Mouse (Mus musculus) liver, embryonic 13.5 days (tissue): Measurements from ENCODE around the gene Med24. TPM values are rescaled to one million over a fixed set of nuclear protein-coding genes. Genes with fewer than 3 reads are reported as not detected.
A peak's percentile ranks its signal among the peaks of the same experiment; 100 is the strongest.

Experiments used
- ATAC-seq: fragments of 200-750 bp; cut with Nextera tagmentation; 2 replicates; pipeline ENCODE4 v1.8.0; 2017; ENCODE audit warnings: low read depth, mild to moderate bottlenecking, moderate number of reproducible peaks, moderate library complexity
- DNase-seq: peaks from one replicate; pipeline ENCODE4 v3.0.0; 2022
- H3K27ac ChIP-seq: fragments of 300-500 bp; sonication (generic); 2 replicates; pipeline ENCODE4 v1.5.1; 2015; ENCODE audit warnings: moderate library complexity, mild to moderate bottlenecking, inconsistent platforms
- H3K27me3 ChIP-seq: fragments of 300-500 bp; sonication (generic); 2 replicates; pipeline ENCODE4 v1.6.1; 2015; ENCODE audit warnings: mild to moderate bottlenecking, inconsistent platforms
- H3K36me3 ChIP-seq: fragments of 300-500 bp; sonication (generic); 2 replicates; pipeline ENCODE4 v1.6.1; 2015; ENCODE audit warnings: mild to moderate bottlenecking, inconsistent platforms
- H3K4me1 ChIP-seq: fragments of 300-500 bp; sonication (generic); replicated peaks from 2 replicates; pipeline ENCODE4 v1.6.1; 2015; ENCODE audit warnings: inconsistent platforms
- H3K4me2 ChIP-seq: fragments of 300-500 bp; sonication (generic); 2 replicates; pipeline ENCODE4 v1.6.1; 2015; ENCODE audit warnings: inconsistent platforms, mild to moderate bottlenecking, moderate library complexity
- H3K4me3 ChIP-seq: fragments of 300-500 bp; sonication (generic); replicated peaks from 2 replicates; pipeline ENCODE4 v1.5.1; 2015; ENCODE audit warnings: mild to moderate bottlenecking, inconsistent platforms
- H3K9ac ChIP-seq: fragments of 300-500 bp; sonication (generic); 2 replicates; pipeline ENCODE4 v1.6.1; 2015; ENCODE audit warnings: mild to moderate bottlenecking, inconsistent platforms
- H3K9me3 ChIP-seq: fragments of 300-500 bp; sonication (generic); replicated peaks from 2 replicates; pipeline ENCODE4 v1.6.1; 2016; ENCODE audit warnings: inconsistent platforms
- WGBS: fragments of 180-500 bp; shearing (Covaris S2); methylation state at CpG from one replicate; pipeline ENCODE4 v1.1.7; 2015; ENCODE audit not compliant: insufficient replicate concordance; 5-methylcytosine and 5-hydroxymethylcytosine counted together
- polyA plus RNA-seq: library from polyadenylated mRNA; unstranded; fragments of >200 nt; fragmentation: Nextera tagmentation; extraction: Ambion mirVana; gene quantifications from 2 replicates; pipeline ENCODE4 v1.2.1, GENCODE M21; 2015

Med24 gene
- polyA plus RNA-seq, 1 experiment from 2014 or later: 27.6 TPM

- peak overlapping the region; percentile 34 for H3K4me3 ChIP-seq
- ATAC-seq: no peak
These were observed 21.3 kb upstream of the Med24 start for GRCm38 (mm10) chr11:98750351-98751201.

DNA sequence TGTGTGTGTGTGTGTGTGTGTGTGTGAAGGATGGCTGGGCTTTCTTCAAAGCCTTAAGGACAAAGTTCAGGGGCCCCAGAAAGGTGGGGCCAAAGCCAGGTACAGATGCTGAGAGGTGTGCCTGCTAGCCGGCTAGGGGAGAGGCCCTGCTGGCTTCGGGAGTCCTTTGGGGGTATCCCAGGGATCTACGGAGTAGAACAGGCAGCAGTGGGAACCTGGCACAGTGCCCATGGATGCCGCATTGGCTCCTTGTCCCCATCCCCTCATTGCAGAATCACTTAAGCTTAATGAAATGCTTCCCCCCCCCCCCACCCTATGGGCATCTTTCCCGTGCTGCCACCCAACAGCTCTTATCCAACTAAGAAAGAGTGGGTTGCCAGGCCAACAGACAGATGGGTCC lies 20.5 kb upstream of the Med24 start:
- H3K4me1 ChIP-seq: peaks cover 99% of the 10 kb centered on the region
- DNase-seq (no peak), ATAC-seq (no peak)
- WGBS: 68% methylated on average over 5 of the region's 5 CpGs
- peak overlapping the region; percentile 72 for H3K9ac ChIP-seq
- peak overlapping the region; percentile 93 for H3K27ac ChIP-seq
- H3K36me3 ChIP-seq: peaks cover 12% of the 10 kb centered on the region
- H3K4me3 ChIP-seq: no peak overlapping the region
- H3K4me2 ChIP-seq: no peak overlapping the region; the same call in 1 of the 2 replicates
- no peaks in the 10 kb centered on the region for H3K9me3 ChIP-seq
- no peaks in the 10 kb centered on the region for H3K27me3 ChIP-seq

More at GRCm38 (mm10) chr11:98750351-98751201, 21.3 kb upstream of the Med24 start:
- H3K27me3 ChIP-seq: no peaks in the 10 kb centered on the region
- no peaks in the 10 kb centered on the region for H3K9me3 ChIP-seq
- peaks cover 12% of the 10 kb centered on the region for H3K36me3 ChIP-seq
- 40% methylated on average over 17 of the region's 17 CpGs for WGBS
- DNase-seq: no peak
- peak overlapping the region; percentile 69 for H3K4me2 ChIP-seq
- H3K9ac ChIP-seq: peak overlapping the region; percentile 72
- peak overlapping the region; percentile 93 for H3K27ac ChIP-seq
- H3K4me1 ChIP-seq: peaks cover 99% of the 10 kb centered on the region

GRCm38 (mm10) chr11:98748506-98749416 lies 19.5 kb upstream of the Med24 start:
- H3K27ac ChIP-seq: peak overlapping the region; percentile 93
- DNase-seq: no peak

DNA sequence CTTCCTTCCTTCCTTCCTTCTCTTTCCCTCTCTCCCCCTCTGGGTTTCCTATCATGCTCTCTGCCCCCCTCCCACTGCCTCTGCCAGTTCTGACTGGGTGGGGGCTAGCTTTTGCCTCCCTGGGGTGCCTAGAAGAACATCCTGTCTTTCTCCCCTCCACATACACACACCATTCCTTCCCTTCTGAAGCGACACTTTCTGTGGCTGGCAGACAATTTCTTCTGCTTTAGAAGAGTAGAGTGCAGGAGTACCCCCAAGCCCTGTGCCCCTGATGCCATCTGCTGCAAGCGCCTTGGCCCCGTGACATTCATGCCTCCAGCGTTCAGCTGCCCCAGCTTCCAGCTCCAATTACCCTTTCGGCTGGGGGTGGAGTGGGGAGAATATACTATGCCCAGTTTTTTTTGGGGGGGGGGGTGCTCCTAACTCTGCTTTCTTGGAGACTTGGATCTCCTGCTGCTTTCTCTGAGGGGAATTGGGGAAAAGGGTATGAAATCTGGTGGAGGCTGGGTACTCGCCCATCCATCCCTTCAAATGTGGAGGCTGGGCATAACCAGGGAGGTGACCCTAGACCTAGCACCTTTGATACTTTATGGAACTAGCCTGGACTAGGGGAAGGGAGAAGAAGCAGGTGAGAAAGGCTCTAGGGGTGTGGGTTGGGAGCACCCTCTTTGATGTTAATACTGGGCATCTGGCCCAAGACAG lies 18.7 kb upstream of the Med24 start:
- Histone ChIP-seq H3K36me3 (no peaks in the 10 kb centered on the region; the same call in 1 of the 2 replicates), H3K4me1 (peaks cover 99% of the 10 kb centered on the region), H3K27me3 (no peaks in the 10 kb centered on the region), H3K9ac (peak overlapping the region; percentile 60), H3K4me3 (no peak overlapping the region), H3K4me2 (peak overlapping the region; percentile 69), H3K27ac (peak overlapping the region; percentile 93), H3K9me3 (no peaks in the 10 kb centered on the region)
- DNase-seq (no peak), ATAC-seq (no peak)
- 31% methylated on average over 6 of the region's 6 CpGs for WGBS

More at GRCm38 (mm10) chr11:98748506-98749416, 19.5 kb upstream of the Med24 start:
- H3K4me3 ChIP-seq: no peak overlapping the region
- no peak for ATAC-seq
- no peaks in the 10 kb centered on the region for H3K9me3 ChIP-seq
- H3K9ac ChIP-seq: peak overlapping the region; percentile 60
- peak overlapping the region; percentile 69 for H3K4me2 ChIP-seq
- peaks cover 99% of the 10 kb centered on the region for H3K4me1 ChIP-seq
- peaks cover 7% of the 10 kb centered on the region for H3K36me3 ChIP-seq
- WGBS: 43% methylated on average over 15 of the region's 15 CpGs
- H3K27me3 ChIP-seq: no peaks in the 10 kb centered on the region

DNA sequence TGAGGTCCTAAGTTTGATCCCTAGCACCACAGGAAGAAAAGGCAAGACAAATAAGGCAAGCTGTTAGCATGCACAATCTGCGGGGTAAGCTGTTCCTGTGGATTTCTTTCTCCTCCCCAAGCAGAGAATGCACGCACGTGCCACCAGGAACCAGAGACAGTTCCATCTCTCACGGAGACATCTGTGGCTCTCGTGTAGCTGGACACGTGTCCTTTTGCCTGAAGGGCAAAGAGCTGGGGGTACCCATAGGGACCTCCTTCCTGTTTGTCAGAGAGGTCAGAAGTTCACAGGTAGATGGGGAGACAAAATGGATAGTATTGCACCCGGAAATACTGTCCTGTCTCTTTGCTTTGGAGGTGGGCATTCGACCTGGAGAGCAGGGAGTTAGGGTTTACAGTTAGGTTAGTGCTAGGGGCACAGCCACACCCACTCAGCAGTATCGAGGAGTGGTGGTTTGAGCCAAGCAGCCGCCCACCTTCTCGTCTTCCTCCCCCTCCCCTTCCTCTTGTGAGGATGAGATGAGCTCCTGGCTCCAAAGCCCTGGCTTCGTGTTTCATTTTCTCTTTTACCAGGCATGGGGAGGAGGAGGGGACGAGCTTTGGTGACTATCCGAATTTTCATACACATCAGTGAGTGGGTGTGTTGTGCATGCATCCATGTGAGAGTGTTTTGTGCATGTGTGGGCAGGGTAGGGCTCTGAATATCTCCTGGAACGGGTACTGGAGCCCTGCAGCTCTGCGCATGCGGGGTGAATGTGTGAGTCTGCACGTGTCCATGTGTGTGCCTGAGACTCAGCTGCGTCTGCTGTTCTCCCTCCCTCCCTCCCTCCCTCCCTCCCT lies 17.8 kb upstream of the Med24 start:
- DNase-seq: peak; percentile 73
- peak overlapping the region; percentile 13 for H3K9ac ChIP-seq
- H3K4me1 ChIP-seq: peaks cover 99% of the 10 kb centered on the region

DNA sequence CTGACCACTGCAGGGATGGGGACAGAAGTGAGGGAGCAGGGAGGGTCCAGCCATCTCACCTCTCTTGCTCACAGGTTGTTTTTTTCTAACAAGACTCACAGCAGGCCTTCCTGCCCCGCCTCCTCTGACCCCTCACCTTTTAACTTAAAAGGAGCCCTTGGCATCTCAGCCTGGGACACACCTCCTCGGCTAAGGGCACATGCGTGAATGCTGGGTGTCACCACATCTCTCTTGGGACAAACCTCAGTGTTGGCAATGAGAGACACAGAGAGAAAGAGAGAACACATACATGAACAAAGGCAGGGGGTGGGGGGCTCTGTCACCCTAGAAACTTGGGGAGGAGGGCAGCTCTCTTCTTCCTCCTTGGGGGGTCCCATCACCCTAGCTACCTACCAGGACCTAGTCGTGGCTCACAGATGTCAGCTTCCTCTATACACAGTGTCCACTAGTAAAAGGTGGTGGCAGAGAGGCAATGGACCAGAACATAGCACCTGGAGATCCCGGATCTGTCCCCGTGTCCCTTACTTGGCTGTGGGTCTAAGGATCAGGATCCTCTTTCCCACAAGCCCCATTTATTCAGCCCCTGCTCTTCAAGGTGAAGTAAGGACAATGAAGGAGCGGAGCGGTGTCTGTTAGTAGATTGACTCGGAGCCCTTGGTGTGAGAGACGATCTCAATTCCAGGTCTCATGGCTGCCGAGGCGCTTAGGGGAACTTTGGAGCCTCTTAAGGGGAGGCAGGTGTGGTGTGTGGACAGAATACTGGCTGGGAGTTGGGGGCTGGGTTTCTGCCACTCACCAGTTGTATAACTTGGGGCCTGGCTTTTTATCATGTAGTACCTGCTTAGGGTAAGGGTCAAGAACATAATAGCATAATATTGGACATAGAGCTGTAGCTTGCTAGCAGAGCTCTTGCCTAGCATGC lies 17.0 kb upstream of the Med24 start:
- peak overlapping the region; percentile 69 for H3K4me2 ChIP-seq
- no peaks in the 10 kb centered on the region for H3K9me3 ChIP-seq
- H3K9ac ChIP-seq: peak overlapping the region; percentile 13
- no peak overlapping the region for H3K4me3 ChIP-seq
- no peaks in the 10 kb centered on the region; the same call in 1 of the 2 replicates for H3K36me3 ChIP-seq
- no peak for ATAC-seq
- peak overlapping the region; percentile 93 for H3K27ac ChIP-seq
- peaks cover 93% of the 10 kb centered on the region for H3K4me1 ChIP-seq
- 61% methylated on average over 12 of the region's 12 CpGs for WGBS
- no peak for DNase-seq
- no peaks in the 10 kb centered on the region for H3K27me3 ChIP-seq

More for the DNA sequence above, 17.8 kb upstream of the Med24 start:
- H3K27me3 ChIP-seq: no peaks in the 10 kb centered on the region
- no peaks in the 10 kb centered on the region for H3K9me3 ChIP-seq
- peak overlapping the region; percentile 35 for H3K4me3 ChIP-seq
- H3K36me3 ChIP-seq: no peaks in the 10 kb centered on the region; the same call in 1 of the 2 replicates
- ATAC-seq: peak; percentile 62
- H3K27ac ChIP-seq: peak overlapping the region; percentile 93
- peak overlapping the region; percentile 69 for H3K4me2 ChIP-seq
- WGBS: 5% methylated on average over 19 of the region's 19 CpGs

- Histone ChIP-seq H3K27ac (peak overlapping the region; percentile 95), H3K9me3 (no peaks in the 10 kb centered on the region), H3K4me3 (peak overlapping the region; percentile 92; the same call in 1 of the 2 replicates), H3K4me1 (peaks cover 92% of the 10 kb centered on the region), H3K36me3 (no peaks in the 10 kb centered on the region; the same call in 1 of the 2 replicates), H3K4me2 (peak overlapping the region; percentile 97), H3K9ac (peak overlapping the region; percentile 96), H3K27me3 (no peaks in the 10 kb centered on the region)
- DNase-seq (no peak), ATAC-seq (no peak)
- 62% methylated on average over 7 of the region's 7 CpGs for WGBS
These were observed 15.3 kb upstream of the Med24 start for GRCm38 (mm10) chr11:98744456-98745019.

DNA sequence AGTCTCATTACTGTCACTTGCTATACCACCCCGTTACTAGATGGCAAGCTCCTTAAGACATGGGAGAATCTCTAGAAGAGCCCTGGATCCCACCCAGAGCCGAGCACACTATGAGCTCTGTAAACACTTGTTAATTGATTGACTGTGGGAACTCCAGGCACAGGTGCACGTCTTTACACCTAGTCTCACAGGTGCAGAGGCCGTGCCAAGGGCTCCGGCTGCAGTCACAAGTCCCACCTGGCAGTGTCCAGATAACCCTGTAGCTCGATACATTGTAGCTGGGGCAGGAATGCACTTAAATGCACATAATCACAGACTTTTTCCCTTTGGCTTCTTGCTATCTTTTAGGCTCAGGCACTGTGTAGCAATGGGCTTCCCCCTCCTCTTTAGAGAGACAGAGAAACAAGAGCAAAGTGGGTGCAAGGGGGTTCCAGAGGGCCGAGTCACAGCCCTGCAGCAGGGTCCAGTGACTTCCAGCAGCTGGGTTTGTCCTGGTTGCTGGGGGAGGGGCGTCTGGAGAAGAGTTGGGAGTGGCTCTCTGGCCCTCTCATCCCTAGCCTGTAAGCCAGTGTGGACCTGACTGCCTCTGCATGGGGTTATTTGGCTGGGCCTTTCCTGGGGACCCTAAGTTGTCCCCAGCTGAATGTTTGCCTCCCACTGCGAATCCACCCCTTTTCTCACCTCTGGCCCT lies 14.6 kb upstream of the Med24 start:
- peak overlapping the region; percentile 97 for H3K4me2 ChIP-seq
- no peaks in the 10 kb centered on the region for H3K27me3 ChIP-seq
- peak overlapping the region; percentile 96 for H3K9ac ChIP-seq
- H3K36me3 ChIP-seq: no peaks in the 10 kb centered on the region; the same call in 1 of the 2 replicates
- H3K4me3 ChIP-seq: peak overlapping the region; percentile 92
- ATAC-seq (no peak), DNase-seq (no peak)
- peak overlapping the region; percentile 95 for H3K27ac ChIP-seq
- 19% methylated on average over 9 of the region's 9 CpGs for WGBS
- no peaks in the 10 kb centered on the region for H3K9me3 ChIP-seq
- H3K4me1 ChIP-seq: peaks cover 92% of the 10 kb centered on the region
